Mouse (Mus musculus): ENCODE measurements around the gene Ect2. TPM values are rescaled to one million over a fixed set of nuclear protein-coding genes. Genes with fewer than 3 reads are reported as not detected.

Ect2 gene
- polyA plus RNA-seq, 1 experiment from 2014 or later = 47.2 TPM

DNA sequence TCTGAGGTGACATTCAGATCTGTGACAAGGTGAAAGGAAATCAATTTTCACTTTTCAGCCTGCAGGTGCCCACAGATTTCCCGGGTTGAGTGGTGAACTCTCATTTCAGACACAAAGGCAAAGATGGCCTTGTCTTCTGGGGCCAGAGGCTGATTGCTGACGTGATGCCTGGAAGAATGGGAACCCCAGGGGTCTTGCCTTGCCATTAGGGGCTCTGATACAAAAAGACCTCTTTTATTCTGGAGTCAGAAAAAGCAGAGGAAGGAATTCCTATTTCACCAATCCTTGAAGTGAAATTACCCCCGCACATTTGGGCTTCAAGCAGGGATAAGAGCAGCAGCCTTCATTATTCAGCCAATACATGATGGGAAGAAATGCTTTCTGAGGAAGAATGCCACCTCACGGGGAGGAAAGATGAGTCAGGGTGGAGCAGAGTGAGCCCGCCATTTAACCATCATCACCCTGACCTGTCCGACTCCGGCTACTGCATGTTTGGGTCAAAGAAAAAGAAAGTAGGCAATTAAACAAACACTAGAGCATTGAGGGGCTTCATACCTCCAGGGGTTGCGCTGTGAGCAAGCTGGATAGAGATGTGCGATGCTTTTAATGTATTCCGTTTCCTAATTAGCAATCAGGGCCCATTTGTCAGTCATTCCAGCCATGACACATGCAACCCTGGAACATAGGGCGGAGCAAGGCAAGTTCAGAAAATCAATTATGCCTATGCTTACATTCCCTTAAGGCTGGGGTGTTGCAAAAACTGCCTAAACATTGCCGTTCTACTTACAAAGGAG is 94.0 kb downstream of the Ect2 start:
- H3K27me3 ChIP-seq = no peaks in the 10 kb centered on the region
- H3K9me3 ChIP-seq = no peaks in the 10 kb centered on the region; the same call in 1 of the 2 replicates
- no peak overlapping the region for H3K27ac ChIP-seq
- no peak overlapping the region for H3K9ac ChIP-seq
- H3K4me1 ChIP-seq = no peaks in the 10 kb centered on the region
- H3K4me3 ChIP-seq = no peak overlapping the region
- no peak overlapping the region for H3K4me2 ChIP-seq (replicated peaks)
- WGBS = 81% methylated on average over 12 of the region's 12 CpGs
- no peak for ATAC-seq (ENCODE audit: low FRiP score, low read depth)
- H3K36me3 ChIP-seq = no peaks in the 10 kb centered on the region

DNA sequence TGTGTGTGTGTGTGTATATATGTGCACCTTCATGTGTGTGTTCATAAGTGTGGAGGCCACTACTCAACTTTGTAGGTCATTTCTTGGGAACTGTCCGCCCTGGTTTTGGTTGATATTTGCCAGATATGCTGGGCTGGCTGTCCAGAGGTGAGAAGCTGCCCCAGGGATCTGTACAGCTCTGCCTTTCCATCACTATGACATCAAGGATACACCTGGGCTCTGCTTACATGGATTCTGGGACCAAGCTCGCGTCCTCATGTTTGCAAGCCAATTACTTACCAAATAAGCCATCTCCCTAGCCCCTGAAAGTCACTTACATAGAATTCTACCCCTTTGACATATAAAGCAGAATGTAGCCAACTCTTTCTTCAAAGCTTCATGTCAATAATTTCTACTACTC is 98.2 kb downstream of the Ect2 start:
- Histone ChIP-seq H3K9ac (no peak overlapping the region), H3K4me2 (replicated peaks) (no peak overlapping the region), H3K9me3 (no peaks in the 10 kb centered on the region; the same call in 1 of the 2 replicates), H3K36me3 (no peaks in the 10 kb centered on the region), H3K4me1 (no peaks in the 10 kb centered on the region), H3K27ac (no peak overlapping the region), H3K27me3 (no peaks in the 10 kb centered on the region), H3K4me3 (no peak overlapping the region)
- 85% methylated on average over 3 of the region's 3 CpGs for WGBS
- no peak for ATAC-seq (ENCODE audit: low FRiP score, low read depth)

DNA sequence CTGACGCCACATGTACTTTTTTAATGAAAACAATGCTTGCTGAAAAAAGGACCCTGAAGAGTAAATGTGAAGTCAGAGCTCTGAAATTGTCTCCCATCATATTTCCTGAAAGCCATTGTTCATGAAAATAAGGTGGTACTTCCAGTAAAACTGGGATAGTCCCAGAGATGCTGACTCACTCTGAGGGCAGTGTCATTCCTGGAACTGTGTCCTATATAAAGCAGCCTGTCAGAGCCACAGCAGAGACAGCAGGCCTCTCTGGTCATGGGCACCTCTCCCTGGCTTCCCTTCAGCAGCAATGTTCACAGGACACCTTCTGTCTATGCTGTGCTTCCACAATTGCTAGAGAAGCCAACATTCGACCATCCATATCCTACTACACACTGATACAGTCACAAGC is 98.9 kb downstream of the Ect2 start:
- no peaks in the 10 kb centered on the region for H3K36me3 ChIP-seq
- no peak overlapping the region for H3K4me2 ChIP-seq (replicated peaks)
- no peaks in the 10 kb centered on the region for H3K4me1 ChIP-seq
- no peaks in the 10 kb centered on the region for H3K27me3 ChIP-seq
- no peak for ATAC-seq (ENCODE audit: low FRiP score, low read depth)
- no peak overlapping the region for H3K27ac ChIP-seq
- no peak overlapping the region for H3K9ac ChIP-seq
- H3K4me3 ChIP-seq = no peak overlapping the region
- no peaks in the 10 kb centered on the region; the same call in 1 of the 2 replicates for H3K9me3 ChIP-seq
- 77% methylated on average over 2 of the region's 2 CpGs for WGBS

Other genes starting within 250 kb of the Ect2 start
- 4.4 and 4.9 TPM in 2 replicates for gene Nceh1, start 29.1 kb upstream of the Ect2 start, polyA plus RNA-seq (2015; fragmentation: Nextera tagmentation; extraction: Ambion mirVana)
- gene Tnfsf10, start 163.2 kb upstream of the Ect2 start, polyA plus RNA-seq (2015; fragmentation: Nextera tagmentation; extraction: Ambion mirVana) = 0.09 and 0.14 TPM in 2 replicates
- gene Ghsr, start 217.5 kb upstream of the Ect2 start, polyA plus RNA-seq (2015; fragmentation: Nextera tagmentation; extraction: Ambion mirVana) = not detected in 2 replicates